14 mouse cellular contexts compared by ENCODE assay signal in the genomic region with DNA sequence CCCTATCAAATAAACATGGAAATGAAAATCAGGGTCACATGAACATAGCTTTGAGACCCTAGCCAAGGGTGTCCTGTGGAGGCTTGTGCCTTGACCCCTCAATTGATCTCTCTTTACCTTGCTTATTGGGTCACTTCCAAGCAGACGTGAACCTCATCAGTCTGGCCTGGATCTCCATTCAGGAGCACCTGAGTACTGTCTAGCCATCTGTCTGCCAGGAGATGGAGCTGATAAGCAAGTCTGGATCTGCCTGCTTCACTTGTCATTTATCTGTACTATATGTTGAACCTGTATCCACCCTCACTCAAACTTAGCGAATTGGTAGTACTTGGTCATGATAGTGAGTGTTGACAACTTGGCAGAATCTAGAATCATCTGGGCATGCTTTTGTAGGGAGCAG.
"Had no signal": no experiment of that assay in that cellular context is flagged by ENCODE, and none has a peak within 500 bp of the region (broad histone marks: within the 10 kb centered on the region; RNA-seq: fewer than 3 reads in every experiment).

No protein-coding gene starts in this region.

- H3K4me1 ChIP-seq: limb, embryonic 10.5 days; liver, embryonic 12.5 days; neural tube, embryonic 12.5 days had no signal

- H3K4me3 ChIP-seq: left cerebral cortex, adult 2 months; limb, embryonic 10.5 days; liver, embryonic 12.5 days; neural tube, embryonic 12.5 days had no signal

- H3K36me3 ChIP-seq: limb, embryonic 10.5 days; liver, embryonic 12.5 days; neural tube, embryonic 12.5 days had no signal

- ATAC-seq: intestine, embryonic 16.5 days; liver, embryonic 12.5 days had no signal

- DNase-seq: kidney, adult 9 months; kidney, postnatal 10 days; kidney, postnatal 4 days; midbrain, embryonic 14.5 days; retina, postnatal 1 day; right cerebral cortex, postnatal 4 days; spleen, adult 18-20 months; thymus, adult 2 months; thymus, postnatal 25 days had no signal

- H3K27me3 ChIP-seq: liver, embryonic 12.5 days; neural tube, embryonic 12.5 days had no signal

- H3K27ac ChIP-seq: left cerebral cortex, adult 2 months; limb, embryonic 10.5 days; liver, embryonic 12.5 days; neural tube, embryonic 12.5 days had no signal

- H3K9me3 ChIP-seq: limb, embryonic 10.5 days; liver, embryonic 12.5 days; neural tube, embryonic 12.5 days had no signal

- H3K4me2 ChIP-seq: liver, embryonic 12.5 days; neural tube, embryonic 12.5 days had no signal

- H3K9ac ChIP-seq: liver, embryonic 12.5 days; neural tube, embryonic 12.5 days had no signal
